Mouse (Mus musculus): ENCODE measurements at regions not wholly inside any gene's neighbourhood (a gene's known extent, or its start where the extent isn't known, plus 50 kb on each side); places are given as distances from the start of the nearest gene placed in this dataset.

GRCm38 (mm10) chr3:34485345-34486223 lies 164.6 kb upstream of the Sox2 start:
- Histone ChIP-seq H3K4me3 (no peak overlapping the region), H3K27ac (no peak overlapping the region)
- no peak for TF ChIP-seq CTCF (IDR thresholded peaks at IDR 0.05)
- no peak for DNase-seq (ENCODE audit: extremely low spot score in 1 of 2, low spot score in 2 of 2)
- intact Hi-C loops (cut with DNase I): no loop called here

DNA sequence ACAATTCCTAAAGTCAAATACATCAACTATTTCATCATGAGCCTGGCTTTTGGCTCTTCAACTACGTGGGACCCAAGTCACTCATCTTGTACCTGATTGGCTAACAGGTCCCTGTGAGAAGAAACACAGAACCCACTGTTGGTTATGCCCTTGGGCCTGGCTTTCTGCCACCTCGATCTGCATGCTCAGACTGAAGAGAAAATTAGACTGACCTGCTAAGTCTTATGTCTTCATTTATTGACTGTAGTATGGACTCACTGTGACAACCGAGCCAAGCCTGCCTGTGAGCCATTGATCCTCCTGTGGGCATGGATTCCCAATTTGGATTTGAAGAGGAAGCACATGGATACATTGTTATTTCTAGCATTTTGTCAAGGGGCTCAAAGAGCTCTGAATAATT lies 166.3 kb upstream of the Sox2 start:
- no peak for DNase-seq (ENCODE audit: extremely low spot score in 1 of 2, low spot score in 2 of 2)
- intact Hi-C loops (cut with DNase I): no loop called here
- Histone ChIP-seq H3K4me3 (no peak overlapping the region), H3K27ac (no peak overlapping the region)
- TF ChIP-seq CTCF (IDR thresholded peaks at IDR 0.05): no peak

- intact Hi-C loops (cut with DNase I): no loop called here
These were observed 168.1 kb upstream of the Sox2 start for GRCm38 (mm10) chr3:34481821-34482713.

GRCm38 (mm10) chr3:34481314-34481713 lies 168.9 kb upstream of the Sox2 start:
- no peak overlapping the region for H3K27ac ChIP-seq
- intact Hi-C loops (cut with DNase I): no loop called here
- no peak for TF ChIP-seq CTCF (IDR thresholded peaks at IDR 0.05)
- H3K4me3 ChIP-seq: no peak overlapping the region
- DNase-seq (ENCODE audit: extremely low spot score in 1 of 2, low spot score in 2 of 2): no peak

More at GRCm38 (mm10) chr3:34481821-34482713, 168.1 kb upstream of the Sox2 start:
- no peak overlapping the region for H3K27ac ChIP-seq
- no peak for DNase-seq (ENCODE audit: extremely low spot score in 1 of 2, low spot score in 2 of 2)
- no peak for TF ChIP-seq CTCF (IDR thresholded peaks at IDR 0.05)
- no peak overlapping the region for H3K4me3 ChIP-seq

- no peak for TF ChIP-seq CTCF (IDR thresholded peaks at IDR 0.05)
These were observed 176.1 kb upstream of the Sox2 start for GRCm38 (mm10) chr3:34474126-34474525.

DNA sequence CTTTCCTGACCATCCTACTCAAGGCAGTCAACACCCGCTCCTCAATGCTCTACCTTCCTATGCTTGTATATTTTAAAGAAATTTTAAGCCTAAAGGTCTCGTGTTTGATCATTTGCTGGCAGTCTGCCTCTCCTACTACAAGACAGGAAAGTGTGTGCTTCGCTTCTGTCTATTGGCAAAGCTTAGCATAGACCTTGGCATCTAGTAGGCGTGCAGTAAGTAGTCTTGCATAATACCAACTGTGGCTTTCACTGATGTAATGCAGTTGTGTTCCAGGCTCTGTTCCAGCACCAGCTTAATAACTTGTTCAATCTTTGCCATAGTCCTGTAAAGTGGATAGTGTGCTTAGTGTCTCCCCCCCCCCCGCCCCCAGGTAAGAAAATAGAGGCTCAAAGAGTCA lies 179.5 kb upstream of the Sox2 start:
- intact Hi-C loops (cut with DNase I): no loop called here
- Histone ChIP-seq H3K4me3 (no peak overlapping the region), H3K27ac (no peak overlapping the region)
- TF ChIP-seq CTCF (IDR thresholded peaks at IDR 0.05): no peak
- DNase-seq (ENCODE audit: extremely low spot score in 1 of 2, low spot score in 2 of 2): no peak

More at GRCm38 (mm10) chr3:34474126-34474525, 176.1 kb upstream of the Sox2 start:
- Histone ChIP-seq H3K4me3 (no peak overlapping the region), H3K27ac (no peak overlapping the region)
- intact Hi-C loops (cut with DNase I): no loop called here
- no peak for DNase-seq (ENCODE audit: extremely low spot score in 1 of 2, low spot score in 2 of 2)

GRCm38 (mm10) chr3:34469946-34470345 lies 180.3 kb upstream of the Sox2 start:
- H3K27ac ChIP-seq: no peak overlapping the region
- TF ChIP-seq CTCF (IDR thresholded peaks at IDR 0.05): no peak
- intact Hi-C loops (cut with DNase I): no loop called here
- no peak overlapping the region for H3K4me3 ChIP-seq
- DNase-seq (ENCODE audit: extremely low spot score in 1 of 2, low spot score in 2 of 2): no peak

DNA sequence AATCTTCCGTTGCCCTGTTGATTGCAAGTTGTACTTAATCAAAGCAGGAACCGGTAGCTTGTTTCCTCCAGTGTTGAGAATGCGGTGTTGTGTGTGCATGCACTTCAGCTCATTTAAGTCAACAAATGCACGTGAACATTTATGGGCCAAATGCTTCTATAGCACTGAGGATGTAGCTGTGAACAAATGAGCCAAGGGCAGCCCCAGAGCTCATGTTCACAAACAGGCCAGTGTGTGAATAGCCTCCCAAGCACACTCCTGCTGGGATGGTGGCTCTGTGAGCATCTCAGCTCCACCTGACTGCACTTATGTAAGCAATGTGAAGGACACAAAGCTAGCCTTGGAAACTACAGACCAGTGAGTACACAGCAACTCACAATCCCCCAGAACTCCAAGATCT lies 183.9 kb upstream of the Sox2 start:
- Histone ChIP-seq H3K27ac (no peak overlapping the region), H3K4me3 (no peak overlapping the region)
- no peak for DNase-seq (ENCODE audit: extremely low spot score in 1 of 2, low spot score in 2 of 2)
- intact Hi-C loops (cut with DNase I): no loop called here
- TF ChIP-seq CTCF (IDR thresholded peaks at IDR 0.05): no peak

DNA sequence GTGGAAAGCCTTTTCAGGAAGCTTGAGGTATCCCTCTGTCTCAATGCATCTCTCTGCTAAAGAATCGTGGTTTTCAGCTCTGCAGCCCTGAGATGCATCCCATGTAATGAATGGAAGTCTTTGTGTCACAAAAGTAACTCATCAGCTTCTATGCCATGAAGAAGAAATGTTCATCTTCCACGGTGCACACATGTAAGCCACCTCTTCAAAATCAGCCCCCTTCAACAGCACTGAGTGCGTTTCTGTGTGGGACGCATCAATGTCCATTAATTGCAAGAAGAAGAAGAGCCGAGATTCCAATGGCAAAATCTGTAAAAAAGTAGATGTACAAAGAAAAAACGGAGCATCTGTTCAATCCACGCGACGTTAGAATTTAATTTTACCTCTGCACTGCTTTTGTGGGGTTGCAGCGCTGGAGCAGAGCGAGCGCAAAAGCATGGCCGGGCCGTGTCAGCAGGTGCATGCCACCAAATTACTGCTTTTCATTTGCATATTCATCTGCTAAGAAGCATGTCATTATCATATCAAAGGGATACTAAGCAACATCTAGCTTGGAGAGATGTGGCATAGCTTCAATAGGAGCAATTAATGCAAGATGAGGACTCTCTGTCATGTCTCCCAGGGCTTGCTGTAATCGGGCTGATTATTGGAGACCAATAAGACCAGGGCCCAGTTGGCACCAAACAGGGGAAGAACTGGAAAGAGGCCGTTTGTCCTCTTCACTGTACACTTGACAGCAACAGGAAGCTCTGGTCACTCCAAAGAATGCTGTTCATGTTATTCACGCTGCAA lies 185.0 kb upstream of the Sox2 start:
- intact Hi-C loops (cut with DNase I): no loop called here
- TF ChIP-seq CTCF (IDR thresholded peaks at IDR 0.05): no peak
- DNase-seq (ENCODE audit: extremely low spot score in 1 of 2, low spot score in 2 of 2): no peak
- Histone ChIP-seq H3K4me3 (no peak overlapping the region), H3K27ac (no peak overlapping the region)

DNA sequence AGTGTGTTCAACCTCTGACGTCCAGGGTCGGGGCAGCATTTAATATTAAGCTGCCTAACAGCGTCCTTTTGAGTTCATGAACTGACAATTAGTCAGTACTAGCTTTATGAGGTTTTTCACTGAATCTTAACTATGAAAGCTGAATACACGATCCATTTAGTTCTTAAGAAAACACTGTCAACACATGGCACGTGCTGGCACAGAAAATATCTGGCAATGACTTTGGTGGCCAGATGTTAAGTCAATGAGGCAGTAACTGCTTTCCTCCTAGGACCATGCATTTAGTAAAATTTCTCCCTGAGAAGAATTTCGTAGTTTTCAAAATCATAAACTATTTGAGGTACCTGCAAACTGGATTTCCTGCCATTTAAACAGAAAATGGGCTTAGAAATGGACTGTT lies 191.4 kb upstream of the Sox2 start:
- H3K27ac ChIP-seq: no peak overlapping the region
- H3K4me3 ChIP-seq: no peak overlapping the region
- DNase-seq (ENCODE audit: extremely low spot score in 1 of 2, low spot score in 2 of 2): no peak
- intact Hi-C loops (cut with DNase I): no loop called here
- TF ChIP-seq CTCF (IDR thresholded peaks at IDR 0.05): no peak

DNA sequence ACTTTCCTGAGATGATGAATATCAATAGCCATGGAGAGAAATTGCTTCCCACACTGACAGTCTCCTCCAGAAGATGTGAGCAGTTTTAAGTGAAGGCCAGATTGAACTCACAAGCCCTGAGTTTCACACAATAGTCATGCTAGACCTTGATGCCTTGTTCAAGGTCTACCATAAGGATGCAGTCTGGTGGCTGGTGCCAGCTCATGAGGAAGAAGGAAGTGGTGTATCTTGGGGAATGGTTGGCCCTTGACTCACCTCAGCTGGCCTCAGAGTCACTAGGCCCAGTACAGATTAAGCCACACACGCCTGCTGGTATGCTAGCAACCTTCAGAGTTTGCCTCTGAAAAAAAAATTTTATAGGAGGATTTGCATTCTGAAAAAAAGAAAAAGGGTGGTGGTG lies 192.4 kb upstream of the Sox2 start:
- H3K4me3 ChIP-seq: no peak overlapping the region
- DNase-seq (ENCODE audit: extremely low spot score in 1 of 2, low spot score in 2 of 2): no peak
- no peak for TF ChIP-seq CTCF (IDR thresholded peaks at IDR 0.05)
- H3K27ac ChIP-seq: no peak overlapping the region
- intact Hi-C loops (cut with DNase I): no loop called here

Measured in left cerebral cortex, adult 2 months (tissue).